Mouse (Mus musculus) CD4-positive, CD25-positive, alpha-beta regulatory T cell (primary cell): ENCODE results near the gene Sacs. TPM values are rescaled to one million over a fixed set of nuclear protein-coding genes. Genes with fewer than 3 reads are reported as not detected.

Experiments used
- polyA plus RNA-seq: library from polyadenylated mRNA; unstranded; fragments of 100-300 nt; shearing (Covaris generic); gene quantifications from one replicate; pipeline ENCODE4 v1.2.1, GENCODE M21; 2017

Sacs gene
- 11.3 TPM for polyA plus RNA-seq

DNA sequence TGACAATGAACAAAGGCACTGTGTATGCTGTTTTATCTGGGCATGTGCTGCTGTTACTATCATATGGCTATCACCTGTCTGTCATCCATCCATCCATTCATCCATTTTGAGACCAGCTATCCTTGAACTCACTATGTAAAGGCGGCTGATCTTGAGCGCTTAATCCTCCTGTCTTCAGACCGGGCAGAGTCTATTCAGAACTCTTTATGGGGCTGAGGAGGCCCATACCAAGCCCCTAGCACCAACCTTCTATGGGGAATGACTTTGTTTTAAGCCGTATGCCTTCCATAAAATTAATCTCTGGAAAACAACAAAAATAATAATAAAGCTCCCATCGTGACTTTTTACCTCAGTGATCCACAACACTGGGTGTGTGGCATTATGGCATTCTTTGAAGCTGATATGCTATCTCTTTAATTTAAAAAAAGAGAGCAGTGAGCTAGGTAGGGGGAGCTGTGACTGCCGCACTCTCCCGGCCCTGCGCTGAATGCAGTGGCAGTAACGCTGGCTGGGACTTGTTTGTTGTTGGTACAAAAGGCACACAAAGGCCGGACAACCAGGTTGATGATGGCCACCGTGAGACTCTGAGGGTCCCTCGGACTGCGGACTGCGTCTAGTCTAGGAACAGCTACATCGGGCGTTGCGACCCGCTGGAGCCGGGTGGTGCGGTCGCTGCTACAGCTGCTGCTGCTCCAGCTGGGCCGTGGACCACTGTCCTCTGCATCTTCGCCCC lies at the start of gene Sacs:
TSS of gene Sacs (plus strand) at position 464 of the 733 bp plus-strand sequence.

DNA sequence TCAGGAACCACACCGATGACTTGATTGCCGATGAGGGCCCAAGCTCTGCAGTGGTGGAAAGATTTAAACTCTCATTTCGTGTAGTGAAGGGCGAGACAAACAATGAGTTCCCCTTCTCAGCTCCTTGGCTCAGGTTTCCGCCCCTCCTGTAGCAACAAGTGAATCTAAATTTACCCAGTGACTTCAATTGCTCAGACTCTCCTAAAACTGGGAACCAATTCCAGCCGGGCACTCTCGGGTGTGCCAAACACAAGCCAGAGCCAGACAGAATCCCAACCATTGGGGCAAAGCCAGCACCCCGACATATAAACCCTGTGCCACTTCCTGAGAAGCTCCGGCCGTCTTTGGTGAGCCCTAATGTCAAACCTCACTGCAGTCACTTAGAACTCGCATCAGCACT lies 120.1 kb downstream of the Sacs start, which contains the start of gene Sgcg:
TSS of gene Sgcg (minus strand) at position 139 of the 400 bp plus-strand sequence.

Other genes starting within 250 kb of the Sacs start
- 0.05 TPM for gene Tnfrsf19, start 92.0 kb upstream of the Sacs start, polyA plus RNA-seq
- gene Sgcg, start 120.0 kb downstream of the Sacs start, polyA plus RNA-seq: not detected
- gene Arl11, start 171.3 kb downstream of the Sacs start, polyA plus RNA-seq: 0.50 TPM
- 17.7 TPM for gene Ebpl, start 222.0 kb downstream of the Sacs start, polyA plus RNA-seq